Mouse (Mus musculus) heart, postnatal 10 days (tissue): ENCODE data around the gene 4833423E24Rik. TPM values are rescaled to one million over a fixed set of nuclear protein-coding genes. Genes with fewer than 3 reads are reported as not detected.
A peak's percentile ranks its signal among the peaks of the same experiment; 100 is the strongest.

Experiments used
- DNase-seq, 2 experiments: peaks; one replicate each; pipeline ENCODE4 v3.0.0; 2021
- intact Hi-C: fragments of 180-260 bp; cut with DNase I; formaldehyde crosslinking; loops from one replicate; pipeline ENCODE4 v1.15.1; 2025
- total RNA-seq, 2 experiments: library from RNA; stranded (reverse); gene quantifications; 2 replicates each; pipeline ENCODE4 v1.2.3; 2021

4833423E24Rik gene
- not detected for total RNA-seq

DNA sequence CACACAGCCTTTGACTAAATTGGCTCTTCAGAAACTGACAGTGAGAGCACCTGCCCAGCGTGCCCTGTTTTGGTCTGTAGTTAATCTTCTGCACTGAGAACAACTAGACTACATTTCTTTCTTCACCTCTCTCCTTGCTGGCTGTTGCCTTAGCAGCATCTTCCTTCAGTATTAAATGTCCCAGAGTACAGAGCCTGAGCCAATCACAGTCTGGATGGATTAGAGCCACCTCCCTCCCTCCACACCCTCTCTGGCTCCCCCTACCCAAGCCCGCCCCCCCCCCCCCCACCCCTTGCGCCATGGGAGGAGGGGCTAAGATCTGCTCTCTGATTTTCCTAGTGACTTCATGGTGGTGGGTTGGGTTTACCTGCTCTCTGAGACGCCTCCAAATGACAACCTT lies at the start of gene 4833423E24Rik:
Gene 4833423E24Rik, minus strand, starts transcription at position 146 of the 400 bp plus-strand sequence.
- intact Hi-C loops = no loop called here
- DNase-seq = no peak

DNA sequence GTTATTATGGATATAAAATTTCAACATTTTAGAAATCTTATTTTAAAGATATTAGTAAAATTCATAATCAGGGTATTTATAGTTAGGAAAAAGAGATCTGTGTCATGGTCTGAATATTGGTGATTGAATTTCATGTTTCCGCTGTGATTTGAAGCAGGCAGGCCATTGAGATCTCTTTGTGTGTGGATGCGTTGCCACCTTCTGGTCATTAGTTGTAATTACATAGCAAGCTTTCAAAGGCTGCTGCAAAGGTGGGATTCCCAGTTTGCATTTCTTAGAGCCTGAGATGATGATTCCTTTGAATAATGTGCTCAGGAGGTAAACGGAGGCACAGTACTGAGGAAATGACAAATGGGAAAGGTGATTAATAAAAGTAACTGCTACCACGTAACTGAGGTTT lies 42.4 kb upstream of the 4833423E24Rik start:
- DNase-seq = peak; percentile 29 to 51
- intact Hi-C loops = loop anchor here (1.0 to 2.0 kb wide), 3 partner anchors 314 to 538 kb away; no protein-coding TSS in a partner anchor

DNA sequence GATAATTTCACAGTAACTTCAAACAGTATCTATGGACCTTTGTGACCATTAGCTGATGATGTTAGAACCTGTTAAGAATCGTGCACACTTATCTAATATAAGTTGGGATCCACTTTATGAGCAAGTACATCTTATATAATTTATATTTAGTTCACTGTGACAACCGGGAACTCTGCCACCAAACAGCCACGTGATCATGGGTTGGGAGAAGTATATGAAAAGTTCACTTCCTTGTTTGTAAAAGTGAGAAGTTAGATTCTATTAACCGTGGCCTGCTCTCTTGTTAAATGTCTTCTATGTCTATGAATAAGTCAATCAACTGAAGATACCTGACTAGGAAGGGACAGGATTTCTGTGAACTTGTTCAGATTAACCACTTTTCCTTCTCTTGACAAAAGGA lies 41.4 kb upstream of the 4833423E24Rik start:
- intact Hi-C loops = loop anchor here (2.0 kb wide), 2 partner anchors 313 to 537 kb away; no protein-coding TSS in a partner anchor
- no peak for DNase-seq

DNA sequence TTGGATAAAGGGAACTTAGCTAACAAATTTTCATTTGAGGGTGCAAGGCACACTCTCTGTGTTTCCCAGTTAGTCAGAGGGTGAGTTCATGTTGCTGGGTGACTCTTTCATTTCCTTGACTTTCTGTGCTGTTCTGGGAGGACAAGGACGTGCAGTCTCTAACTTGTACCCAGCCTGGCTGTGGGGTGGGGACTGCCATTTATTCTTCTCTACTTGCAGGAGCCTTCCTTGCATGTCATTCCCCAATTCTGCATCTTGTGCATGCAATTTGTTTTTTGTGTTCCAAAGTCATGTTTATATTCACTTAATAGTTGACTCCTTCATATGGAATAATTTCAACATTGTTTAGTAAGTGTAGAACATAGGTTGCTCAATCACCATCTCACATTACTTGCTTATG lies 36.0 kb upstream of the 4833423E24Rik start:
- intact Hi-C loops = no loop called here
- DNase-seq = no peak

DNA sequence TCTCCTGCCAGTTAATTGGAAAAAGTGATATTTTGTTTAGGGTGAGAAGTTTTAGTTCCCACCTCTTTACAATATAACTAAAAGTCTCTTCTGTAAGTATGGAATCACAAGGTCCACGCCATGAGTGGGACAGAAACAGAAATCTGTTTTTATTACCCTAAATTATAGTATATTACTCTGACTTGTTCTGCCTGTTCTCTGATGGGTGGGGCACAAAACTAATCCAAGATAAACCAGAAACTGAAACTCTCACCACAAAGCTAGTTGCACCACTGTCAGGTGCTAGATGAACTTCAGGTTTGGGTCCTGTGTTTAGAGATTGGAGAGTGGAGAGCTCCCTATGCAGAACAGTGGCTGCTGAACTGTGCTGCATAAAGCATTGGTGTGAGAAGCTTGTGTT lies 15.1 kb upstream of the 4833423E24Rik start:
- DNase-seq = no peak
- intact Hi-C loops = no loop called here

DNA sequence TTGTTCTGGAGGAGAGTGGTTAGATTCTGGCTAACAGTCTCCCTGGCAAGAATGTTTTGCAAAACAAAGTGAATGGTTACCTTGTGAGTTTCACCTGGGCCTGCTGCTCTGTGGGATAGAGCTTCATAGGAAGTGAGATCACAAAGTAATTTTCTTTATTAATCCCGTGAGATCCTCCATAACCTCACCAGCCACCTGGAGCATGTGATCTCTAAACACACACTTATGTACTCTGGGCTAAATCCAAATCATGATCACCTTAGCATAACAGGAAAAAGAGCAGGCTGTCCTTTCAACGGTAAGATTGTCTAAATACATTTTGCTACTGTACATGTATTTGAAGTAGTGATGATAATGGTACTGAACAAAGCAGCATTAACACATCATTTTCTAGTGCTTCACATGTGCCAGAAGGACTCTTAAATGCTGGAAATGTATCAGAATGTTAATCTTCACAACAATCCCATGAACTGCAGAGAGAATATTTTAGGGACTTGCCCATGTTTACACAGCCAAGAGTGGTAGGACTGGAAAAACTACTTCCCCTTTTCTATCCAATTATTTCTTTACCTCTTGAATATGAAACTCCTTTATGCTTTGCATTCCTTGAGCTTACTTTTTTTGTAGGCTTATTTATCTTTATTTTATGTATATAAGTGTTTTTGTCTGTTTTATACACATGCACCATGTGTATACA lies 13.4 kb upstream of the 4833423E24Rik start:
- DNase-seq = no peak
- intact Hi-C loops = no loop called here

DNA sequence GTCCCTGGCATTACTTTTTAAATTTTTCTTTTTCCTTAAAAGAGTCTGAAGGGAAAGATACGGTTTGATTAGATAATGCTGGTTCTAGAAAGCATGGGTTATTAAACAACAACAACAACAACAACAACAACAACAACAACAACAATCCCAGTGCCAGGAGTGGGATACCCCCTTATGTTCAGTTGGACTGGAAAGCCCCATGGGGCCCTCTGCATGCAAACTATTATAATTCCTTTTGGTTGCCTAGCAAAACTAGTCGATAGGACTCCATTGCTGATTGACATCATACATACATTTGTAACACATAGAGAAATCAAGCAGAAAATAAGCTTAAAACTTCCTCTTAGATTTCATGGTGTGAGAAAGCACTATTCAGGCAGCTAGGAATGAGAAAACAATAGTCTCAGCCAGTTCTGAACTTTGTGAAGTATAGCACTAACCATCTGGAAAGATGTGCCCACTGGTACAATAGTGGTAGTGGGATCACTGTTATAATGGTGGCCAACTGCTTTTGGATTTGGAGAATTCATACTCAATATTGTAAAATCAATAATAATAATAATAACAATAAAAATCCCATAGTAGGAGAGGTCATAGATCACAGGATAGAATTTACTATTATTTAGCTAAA lies 4.2 kb upstream of the 4833423E24Rik start:
- no peak for DNase-seq
- intact Hi-C loops = no loop called here

DNA sequence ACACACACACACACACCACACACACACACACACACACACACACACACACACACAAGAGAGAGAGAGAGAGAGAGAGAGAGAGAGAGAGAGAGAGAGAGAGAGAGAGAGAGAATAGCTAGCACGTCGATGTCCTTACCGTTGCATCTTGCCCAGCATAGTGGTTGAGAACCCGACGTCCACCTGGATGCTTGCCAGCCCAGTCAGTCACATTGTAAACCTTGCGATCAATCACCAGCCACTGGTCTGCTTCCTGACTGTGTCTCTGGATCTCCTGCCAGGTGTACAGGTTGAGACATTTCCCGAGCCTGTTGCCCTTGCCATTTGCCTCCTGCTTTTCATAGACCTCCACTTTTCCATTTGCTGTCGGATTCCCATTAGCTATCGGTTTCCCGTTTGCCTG lies 532 bp downstream of the 4833423E24Rik start:
- intact Hi-C loops = no loop called here
- no peak for DNase-seq

DNA sequence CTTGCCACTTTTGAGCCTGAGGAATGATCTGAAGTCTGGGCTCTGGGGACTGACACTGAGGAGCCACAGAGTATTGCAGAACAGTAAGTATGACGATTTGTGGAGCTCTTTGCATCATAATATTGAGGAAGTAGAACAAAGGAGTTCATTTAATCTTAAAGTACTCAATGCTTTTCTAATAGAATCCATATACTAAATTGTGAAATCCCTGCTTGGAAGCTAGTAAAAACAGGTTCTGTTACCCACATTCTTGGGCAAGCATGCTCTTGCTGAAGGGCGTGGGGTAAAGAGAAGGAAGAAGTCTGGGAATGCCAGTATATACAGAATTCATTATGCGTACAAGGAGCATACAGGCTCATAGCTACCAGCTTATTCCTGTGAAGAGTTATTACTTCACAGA lies 8.4 kb downstream of the 4833423E24Rik start:
- intact Hi-C loops = no loop called here
- DNase-seq = no peak

DNA sequence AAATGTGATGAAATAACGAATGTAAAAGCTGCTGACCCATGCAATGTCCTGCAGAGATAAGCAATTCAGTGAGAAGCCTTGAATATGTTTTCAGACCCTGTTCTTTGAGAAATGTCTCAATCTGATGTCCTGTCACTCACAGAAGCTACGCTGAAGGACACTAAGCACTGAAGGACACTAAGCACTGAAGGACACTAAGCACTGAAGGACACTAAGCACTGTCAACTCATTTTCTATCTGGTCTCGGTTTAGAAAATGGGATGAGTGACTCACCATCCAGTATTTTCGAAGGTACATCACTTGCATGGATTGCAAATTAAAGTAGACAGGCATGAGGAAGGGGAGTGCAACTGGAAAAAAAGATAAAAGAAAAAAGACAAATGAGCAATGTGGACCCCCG lies 28.4 kb downstream of the 4833423E24Rik start:
- intact Hi-C loops = no loop called here
- DNase-seq = no peak

DNA sequence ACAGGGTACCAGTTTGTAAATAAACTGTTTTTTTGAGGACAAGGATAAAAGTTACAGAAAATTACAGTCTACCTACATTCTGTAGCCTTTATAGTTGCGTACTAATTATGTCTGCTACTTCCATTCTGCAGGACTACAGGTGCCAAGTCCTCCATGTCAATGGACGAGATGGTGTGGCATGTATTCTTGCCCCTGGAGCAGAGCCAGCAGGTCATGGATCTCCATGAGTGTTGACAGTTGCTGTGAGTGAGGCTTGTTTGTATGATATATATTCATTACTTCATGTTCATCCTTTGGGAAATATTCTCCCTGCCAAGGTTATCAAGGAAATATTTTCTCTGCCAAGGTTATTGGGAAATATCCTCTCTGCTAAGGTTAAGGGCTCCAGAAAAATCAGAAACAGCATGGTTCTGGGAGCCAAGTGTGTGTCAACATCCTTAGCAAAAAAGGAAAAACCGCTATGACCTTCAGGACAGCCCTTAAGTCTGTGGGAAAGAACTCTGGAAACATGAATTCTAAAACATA lies 52.0 kb downstream of the 4833423E24Rik start:
- intact Hi-C loops = no loop called here
- DNase-seq = peak; percentile 6 to 8

DNA sequence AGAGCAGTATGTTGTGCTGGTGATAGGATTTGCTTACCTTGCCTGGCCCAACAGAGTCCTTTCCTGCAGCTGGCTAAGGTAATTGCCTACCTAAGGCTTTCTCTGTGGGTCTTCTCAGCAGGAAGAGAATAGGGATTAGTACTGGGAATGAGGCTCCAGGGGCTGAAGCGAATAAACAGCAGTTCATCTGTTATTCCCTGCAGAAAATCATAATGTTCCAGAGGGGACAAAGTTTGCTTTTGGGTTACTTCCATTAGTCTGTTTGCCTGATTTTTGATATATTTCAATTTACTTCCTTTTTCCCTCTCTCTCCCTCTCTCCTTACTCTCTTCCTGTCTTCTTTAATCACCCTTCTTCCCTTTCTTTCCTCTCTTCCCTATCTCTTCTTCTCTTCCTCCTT lies 75.3 kb downstream of the 4833423E24Rik start, which contains the start of gene Olfr995:
Gene Olfr995, minus strand, starts transcription at position 101 of the 400 bp plus-strand sequence.
- intact Hi-C loops = no loop called here

DNA sequence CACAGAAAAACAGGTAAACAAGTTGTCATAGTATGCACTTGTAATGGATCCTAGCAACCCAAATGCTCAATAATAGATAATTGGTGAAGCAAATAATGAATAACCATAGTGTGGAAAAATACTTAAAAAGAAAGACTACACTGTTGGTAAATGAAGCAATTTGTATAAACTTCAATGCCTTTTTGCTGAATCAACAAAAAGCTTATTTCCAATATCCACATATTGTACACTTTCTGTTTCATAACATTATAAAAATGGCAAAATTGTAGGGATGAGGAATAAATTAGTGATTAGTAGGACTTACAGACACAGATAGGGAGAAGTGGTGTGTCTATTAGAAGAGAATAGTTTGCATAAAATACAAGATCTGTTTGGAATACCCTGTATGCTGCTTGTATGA lies 76.3 kb downstream of the 4833423E24Rik start:
- no peak for DNase-seq
- intact Hi-C loops = no loop called here

More for the DNA sequence above, 75.3 kb downstream of the 4833423E24Rik start, which contains the start of gene Olfr995:
- DNase-seq = no peak

DNA sequence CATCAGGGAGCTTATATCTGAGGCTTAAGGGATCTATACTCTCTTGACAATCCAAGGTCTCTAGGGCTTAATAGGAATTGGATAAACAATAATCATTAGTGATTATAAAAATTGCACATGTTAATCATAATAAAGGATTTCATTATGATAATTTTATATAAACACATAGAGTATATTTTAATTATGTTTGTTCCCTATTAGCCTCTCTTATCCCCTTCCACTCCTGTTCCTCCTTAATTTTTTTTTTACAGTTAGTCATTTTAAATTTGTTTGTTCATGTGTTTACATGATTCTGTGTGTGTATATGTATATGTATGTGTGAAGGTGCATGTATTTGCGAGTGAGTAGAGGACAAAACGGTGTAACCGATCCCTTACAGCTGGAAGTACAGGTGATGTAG lies 82.5 kb downstream of the 4833423E24Rik start, which contains the start of gene Olfr994:
Gene Olfr994, minus strand, starts transcription at position 101 of the 400 bp plus-strand sequence.
- no peak for DNase-seq
- intact Hi-C loops = no loop called here

Other genes with a start within 250 kb of the 4833423E24Rik start
- gene Olfr987, start 179.7 kb downstream of the 4833423E24Rik start, total RNA-seq = not detected
- gene Olfr988, start 155.8 kb downstream of the 4833423E24Rik start, total RNA-seq = not detected
- gene Olfr992, start 109.6 kb downstream of the 4833423E24Rik start, total RNA-seq = not detected
- not detected for gene Olfr993, start 104.1 kb downstream of the 4833423E24Rik start, total RNA-seq
- not detected for gene Olfr994, start 82.6 kb downstream of the 4833423E24Rik start, total RNA-seq
- gene Olfr995, start 75.4 kb downstream of the 4833423E24Rik start, total RNA-seq = not detected
- gene Olfr996, start 60.2 kb upstream of the 4833423E24Rik start, total RNA-seq = not detected
- gene Olfr998, start 69.9 kb upstream of the 4833423E24Rik start, total RNA-seq = not detected
- gene Olfr1000, start 92.9 kb upstream of the 4833423E24Rik start, total RNA-seq = not detected
- gene Olfr1002, start 131.7 kb upstream of the 4833423E24Rik start, total RNA-seq = not detected
- gene Olfr154, start 145.4 kb upstream of the 4833423E24Rik start, total RNA-seq = not detected
- gene Olfr1006, start 159.7 kb upstream of the 4833423E24Rik start, total RNA-seq = not detected
- not detected for gene Olfr1008, start 170.4 kb upstream of the 4833423E24Rik start, total RNA-seq
- not detected for gene Olfr1009, start 196.4 kb upstream of the 4833423E24Rik start, total RNA-seq
- gene Olfr1012, start 243.7 kb upstream of the 4833423E24Rik start, total RNA-seq = not detected
- not detected for gene Olfr1013, start 248.1 kb upstream of the 4833423E24Rik start, total RNA-seq